Mouse (Mus musculus): ENCODE data around the gene Rffl. TPM values are rescaled to one million over a fixed set of nuclear protein-coding genes. Genes with fewer than 3 reads are reported as not detected.
A peak's percentile ranks its signal among the peaks of the same experiment; 100 is the strongest.

Gene Rffl
- polyA plus RNA-seq, 1 experiment, result 15.3 TPM

GRCm38 (mm10) chr11:82890342-82890762 is 19.3 kb upstream of the Rffl start, which contains the start of gene Rad51d:
Gene Rad51d (minus strand): TSS chr11:82890614.
- peak; percentile 67 for TF ChIP-seq POLR2A (IDR thresholded peaks at IDR 0.05; ENCODE audit: low read depth, low read length)
- TF ChIP-seq CTCF (conservative IDR thresholded peaks at IDR 0.05; ENCODE audit: insufficient read depth, insufficient read length, low read depth, low read length), result peak; percentile 94
- Histone ChIP-seq H3K27me3 (replicated peaks; ENCODE audit: control insufficient read depth, insufficient read depth, low read length) (no peaks in the 10 kb centered on the region), H3K36me3 (ENCODE audit: control insufficient read depth, insufficient read depth, low read length) (no peaks in the 10 kb centered on the region), H3K27ac (ENCODE audit: insufficient read depth, low read depth, low read length) (peak within 1 kb of the TSS; percentile 78), H3K4me3 (ENCODE audit: insufficient read depth, low read depth, low read length) (peak within 1 kb of the TSS; percentile 82), H3K4me1 (ENCODE audit: control insufficient read depth, insufficient read depth, low read length) (peaks cover 8% of the 10 kb centered on the region; the same call in 1 of the 2 replicates)
- under 1% methylated on average over 26 of the region's 26 CpGs for WGBS
- DNase-seq, result peak; percentile 96

- Histone ChIP-seq H3K4me1 (ENCODE audit: control insufficient read depth, insufficient read depth, low read length) (peaks cover 8% of the 10 kb centered on the region; the same call in 1 of the 2 replicates), H3K27ac (ENCODE audit: insufficient read depth, low read depth, low read length) (peak overlapping the region; percentile 78), H3K36me3 (ENCODE audit: control insufficient read depth, insufficient read depth, low read length) (no peaks in the 10 kb centered on the region), H3K4me3 (ENCODE audit: insufficient read depth, low read depth, low read length) (peak overlapping the region; percentile 82), H3K27me3 (replicated peaks; ENCODE audit: control insufficient read depth, insufficient read depth, low read length) (no peaks in the 10 kb centered on the region)
- peak; percentile 56 for DNase-seq
- TF ChIP-seq POLR2A (IDR thresholded peaks at IDR 0.05; ENCODE audit: low read depth, low read length) (no peak), CTCF (conservative IDR thresholded peaks at IDR 0.05; ENCODE audit: insufficient read depth, insufficient read length, low read depth, low read length) (no peak)
- 3% methylated on average over 31 of the region's 31 CpGs for WGBS
Measured at GRCm38 (mm10) chr11:82889524-82890341, 18.7 kb upstream of the Rffl start.

GRCm38 (mm10) chr11:82888491-82888946 is 17.5 kb upstream of the Rffl start:
- peak; percentile 88 for DNase-seq
- TF ChIP-seq POLR2A (IDR thresholded peaks at IDR 0.05; ENCODE audit: low read depth, low read length) (no peak), CTCF (conservative IDR thresholded peaks at IDR 0.05; ENCODE audit: insufficient read depth, insufficient read length, low read depth, low read length) (no peak)
- 24% methylated on average over 10 of the region's 10 CpGs for WGBS
- Histone ChIP-seq H3K4me1 (ENCODE audit: control insufficient read depth, insufficient read depth, low read length) (peaks cover 8% of the 10 kb centered on the region; the same call in 1 of the 2 replicates), H3K27ac (ENCODE audit: insufficient read depth, low read depth, low read length) (peak overlapping the region; percentile 42; the same call in 1 of the 2 replicates), H3K36me3 (ENCODE audit: control insufficient read depth, insufficient read depth, low read length) (no peaks in the 10 kb centered on the region), H3K27me3 (replicated peaks; ENCODE audit: control insufficient read depth, insufficient read depth, low read length) (no peaks in the 10 kb centered on the region), H3K4me3 (ENCODE audit: insufficient read depth, low read depth, low read length) (0 out of 2 replicates have a peak overlapping the region, but pooled peaks have one; percentile 2)

GRCm38 (mm10) chr11:82886559-82886958 is 15.5 kb upstream of the Rffl start:
- Histone ChIP-seq H3K27ac (ENCODE audit: insufficient read depth, low read depth, low read length) (no peak overlapping the region), H3K36me3 (ENCODE audit: control insufficient read depth, insufficient read depth, low read length) (no peaks in the 10 kb centered on the region), H3K27me3 (replicated peaks; ENCODE audit: control insufficient read depth, insufficient read depth, low read length) (no peaks in the 10 kb centered on the region), H3K4me3 (ENCODE audit: insufficient read depth, low read depth, low read length) (no peak overlapping the region), H3K4me1 (ENCODE audit: control insufficient read depth, insufficient read depth, low read length) (peaks cover 8% of the 10 kb centered on the region; the same call in 1 of the 2 replicates)
- 90% methylated on average over 3 of the region's 3 CpGs for WGBS
- no peak for DNase-seq
- TF ChIP-seq CTCF (conservative IDR thresholded peaks at IDR 0.05; ENCODE audit: insufficient read depth, insufficient read length, low read depth, low read length), result peak; percentile 29
- TF ChIP-seq POLR2A (IDR thresholded peaks at IDR 0.05; ENCODE audit: low read depth, low read length), result no peak

- H3K36me3 ChIP-seq (ENCODE audit: control insufficient read depth, insufficient read depth, low read length), result peaks cover 2% of the 10 kb centered on the region
- no peak overlapping the region for H3K4me3 ChIP-seq (ENCODE audit: insufficient read depth, low read depth, low read length)
- H3K27me3 ChIP-seq (replicated peaks; ENCODE audit: control insufficient read depth, insufficient read depth, low read length), result no peaks in the 10 kb centered on the region
- 68% methylated on average over 8 of the region's 8 CpGs for WGBS
- no peak for TF ChIP-seq POLR2A (IDR thresholded peaks at IDR 0.05; ENCODE audit: low read depth, low read length)
- no peak for TF ChIP-seq CTCF (conservative IDR thresholded peaks at IDR 0.05; ENCODE audit: insufficient read depth, insufficient read length, low read depth, low read length)
- no peak overlapping the region for H3K27ac ChIP-seq (ENCODE audit: insufficient read depth, low read depth, low read length)
- no peak for DNase-seq
- H3K4me1 ChIP-seq (ENCODE audit: control insufficient read depth, insufficient read depth, low read length), result peaks cover 5% of the 10 kb centered on the region; the same call in 1 of the 2 replicates
Measured at GRCm38 (mm10) chr11:82883180-82883579, 12.2 kb upstream of the Rffl start.

- 62% methylated on average over 7 of the region's 7 CpGs for WGBS
- Histone ChIP-seq H3K27ac (ENCODE audit: insufficient read depth, low read depth, low read length) (no peak overlapping the region), H3K36me3 (ENCODE audit: control insufficient read depth, insufficient read depth, low read length) (peaks cover 2% of the 10 kb centered on the region), H3K4me3 (ENCODE audit: insufficient read depth, low read depth, low read length) (no peak overlapping the region), H3K27me3 (replicated peaks; ENCODE audit: control insufficient read depth, insufficient read depth, low read length) (no peaks in the 10 kb centered on the region), H3K4me1 (ENCODE audit: control insufficient read depth, insufficient read depth, low read length) (no peaks in the 10 kb centered on the region)
- no peak for TF ChIP-seq POLR2A (IDR thresholded peaks at IDR 0.05; ENCODE audit: low read depth, low read length)
- TF ChIP-seq CTCF (conservative IDR thresholded peaks at IDR 0.05; ENCODE audit: insufficient read depth, insufficient read length, low read depth, low read length), result no peak
- DNase-seq, result no peak
Measured at GRCm38 (mm10) chr11:82877726-82878344, 6.8 kb upstream of the Rffl start.

GRCm38 (mm10) chr11:82875631-82876030 is 4.6 kb upstream of the Rffl start:
- DNase-seq, result no peak
- H3K4me1 ChIP-seq (ENCODE audit: control insufficient read depth, insufficient read depth, low read length), result no peaks in the 10 kb centered on the region
- peaks cover 2% of the 10 kb centered on the region for H3K36me3 ChIP-seq (ENCODE audit: control insufficient read depth, insufficient read depth, low read length)
- TF ChIP-seq POLR2A (IDR thresholded peaks at IDR 0.05; ENCODE audit: low read depth, low read length) (no peak), CTCF (conservative IDR thresholded peaks at IDR 0.05; ENCODE audit: insufficient read depth, insufficient read length, low read depth, low read length) (no peak)
- H3K27ac ChIP-seq (ENCODE audit: insufficient read depth, low read depth, low read length), result no peak overlapping the region
- 96% methylated on average over 5 of the region's 5 CpGs for WGBS
- no peaks in the 10 kb centered on the region for H3K27me3 ChIP-seq (replicated peaks; ENCODE audit: control insufficient read depth, insufficient read depth, low read length)
- H3K4me3 ChIP-seq (ENCODE audit: insufficient read depth, low read depth, low read length), result no peak overlapping the region

All from kidney, adult 2 months (tissue).